Mouse (Mus musculus) layer of hippocampus, adult 2 months (tissue): ENCODE results near the gene Fads3. TPM values are rescaled to one million over a fixed set of nuclear protein-coding genes. Genes with fewer than 3 reads are reported as not detected.

Experiments
- DNase-seq, 2 experiments: peaks; one replicate each; pipeline ENCODE4 v3.0.0; 2022; ENCODE audit warnings: low spot score in 2 of 2
- H3K27ac ChIP-seq: fragments of 200-600 bp; 2 replicates; pipeline ENCODE4 v1.8.1; 2022
- H3K4me3 ChIP-seq: fragments of 200-600 bp; 2 replicates; pipeline ENCODE4 v1.8.1; 2022; ENCODE audit warnings: mild to moderate bottlenecking
- CTCF ChIP-seq: fragments of 200-600 bp; conservative IDR thresholded peaks from 2 replicates; pipeline ENCODE4 v1.8.1; 2022; ENCODE audit warnings: antibody characterized with exemption, mild to moderate bottlenecking, moderate library complexity
- total RNA-seq, 2 experiments: library from RNA; stranded (reverse); gene quantifications; 2 replicates each; pipeline ENCODE4 v1.2.3; 2021

Gene Fads3
- total RNA-seq, 2 experiments from 2014 or later: 25.0 to 25.6 TPM

DNA sequence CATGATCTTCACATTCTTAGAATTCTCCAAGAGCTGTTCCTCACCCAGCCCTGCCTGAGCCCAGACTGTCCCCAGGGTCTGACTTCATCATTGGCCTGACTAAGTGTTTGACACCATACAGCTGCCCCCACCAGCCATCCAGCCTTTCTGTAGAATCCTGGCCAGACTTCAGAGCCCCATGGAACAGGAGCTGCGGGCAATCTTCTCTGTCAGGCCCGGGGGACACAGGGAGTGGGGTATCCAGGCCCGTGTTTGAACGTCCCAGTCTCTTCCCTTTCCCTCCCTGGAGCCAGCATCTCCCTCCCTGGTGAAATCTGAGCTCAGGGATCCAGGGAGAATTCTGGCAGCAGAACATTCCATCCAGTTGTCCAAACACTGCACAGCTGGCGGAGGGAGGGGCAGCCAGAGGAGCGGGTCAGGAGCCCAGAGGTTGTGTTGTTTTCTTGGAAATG, 28.5 kb upstream of the Fads3 start:
- TF ChIP-seq CTCF: no peak
- H3K27ac ChIP-seq: no peak overlapping the region
- no peak overlapping the region for H3K4me3 ChIP-seq
- DNase-seq: no peak

GRCm38 (mm10) chr19:10013348-10013747, 28.0 kb upstream of the Fads3 start:
- DNase-seq: no peak
- no peak for TF ChIP-seq CTCF
- no peak overlapping the region for H3K4me3 ChIP-seq
- no peak overlapping the region for H3K27ac ChIP-seq

DNA sequence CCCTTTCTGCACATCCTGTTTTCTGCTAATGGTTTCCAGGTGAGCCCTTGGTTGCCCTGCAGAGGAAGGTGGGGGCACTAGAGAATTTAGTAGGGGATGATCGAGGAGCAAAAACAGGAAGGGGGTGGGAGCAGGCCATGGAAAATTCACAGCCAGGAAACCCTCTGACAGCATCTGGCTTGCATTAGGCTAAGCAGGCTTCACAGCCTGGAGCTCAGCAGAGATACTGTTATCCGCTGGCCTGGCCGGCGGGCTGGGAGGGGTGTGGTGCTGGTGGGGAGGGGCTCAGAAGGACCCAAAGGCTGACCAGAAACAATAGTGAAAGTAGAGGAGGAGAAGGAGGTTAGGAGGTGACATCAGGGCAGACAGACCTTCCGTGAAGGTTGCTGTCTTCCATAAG, 27.5 kb upstream of the Fads3 start:
- H3K27ac ChIP-seq: no peak overlapping the region
- no peak overlapping the region for H3K4me3 ChIP-seq
- no peak for TF ChIP-seq CTCF
- DNase-seq: no peak

DNA sequence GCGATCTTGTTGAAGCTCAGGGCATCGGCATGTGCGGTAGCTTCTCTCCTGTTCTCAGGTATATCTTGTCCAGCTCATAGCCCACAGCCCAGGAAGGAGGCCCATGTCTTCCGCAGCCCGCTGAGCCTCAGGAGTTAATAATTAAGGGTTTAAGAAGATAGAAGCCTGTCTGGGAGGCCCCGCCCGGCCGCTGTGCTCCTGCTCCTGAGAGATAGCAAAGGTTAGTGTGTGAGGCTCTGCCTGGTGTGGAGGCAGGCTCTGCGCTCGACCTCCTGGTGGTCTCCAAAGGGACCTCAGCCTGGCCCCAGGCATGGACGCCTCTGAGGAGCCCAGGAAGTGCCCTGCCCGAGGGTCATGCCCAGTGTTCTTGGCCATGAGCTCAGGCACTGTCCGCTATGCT, 26.5 kb upstream of the Fads3 start:
- DNase-seq: no peak
- Histone ChIP-seq H3K4me3 (no peak overlapping the region), H3K27ac (no peak overlapping the region)
- no peak for TF ChIP-seq CTCF

GRCm38 (mm10) chr19:10015442-10015841, 25.9 kb upstream of the Fads3 start:
- no peak overlapping the region for H3K4me3 ChIP-seq
- DNase-seq: no peak
- H3K27ac ChIP-seq: no peak overlapping the region
- no peak for TF ChIP-seq CTCF

DNA sequence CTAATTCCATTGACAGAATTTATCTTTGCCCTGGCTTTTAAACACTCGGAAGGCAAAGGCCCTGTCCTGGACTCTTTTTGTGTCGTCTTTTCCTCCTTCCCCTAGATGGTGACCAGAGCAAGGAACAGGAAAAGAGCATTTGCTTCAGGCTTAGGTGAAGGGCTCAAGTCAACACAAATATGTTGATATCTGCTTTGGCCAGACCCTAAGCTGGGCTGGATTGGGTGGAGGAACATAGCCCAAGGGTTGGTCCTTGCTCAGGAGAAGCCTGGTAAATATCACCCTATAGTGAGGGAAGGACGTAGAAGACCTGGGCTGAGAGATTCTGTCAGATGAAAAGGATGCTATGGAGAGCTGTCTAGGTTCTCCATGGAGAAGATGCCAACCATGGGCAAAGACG, 25.2 kb upstream of the Fads3 start:
- TF ChIP-seq CTCF: no peak
- Histone ChIP-seq H3K27ac (no peak overlapping the region), H3K4me3 (no peak overlapping the region)
- no peak for DNase-seq

DNA sequence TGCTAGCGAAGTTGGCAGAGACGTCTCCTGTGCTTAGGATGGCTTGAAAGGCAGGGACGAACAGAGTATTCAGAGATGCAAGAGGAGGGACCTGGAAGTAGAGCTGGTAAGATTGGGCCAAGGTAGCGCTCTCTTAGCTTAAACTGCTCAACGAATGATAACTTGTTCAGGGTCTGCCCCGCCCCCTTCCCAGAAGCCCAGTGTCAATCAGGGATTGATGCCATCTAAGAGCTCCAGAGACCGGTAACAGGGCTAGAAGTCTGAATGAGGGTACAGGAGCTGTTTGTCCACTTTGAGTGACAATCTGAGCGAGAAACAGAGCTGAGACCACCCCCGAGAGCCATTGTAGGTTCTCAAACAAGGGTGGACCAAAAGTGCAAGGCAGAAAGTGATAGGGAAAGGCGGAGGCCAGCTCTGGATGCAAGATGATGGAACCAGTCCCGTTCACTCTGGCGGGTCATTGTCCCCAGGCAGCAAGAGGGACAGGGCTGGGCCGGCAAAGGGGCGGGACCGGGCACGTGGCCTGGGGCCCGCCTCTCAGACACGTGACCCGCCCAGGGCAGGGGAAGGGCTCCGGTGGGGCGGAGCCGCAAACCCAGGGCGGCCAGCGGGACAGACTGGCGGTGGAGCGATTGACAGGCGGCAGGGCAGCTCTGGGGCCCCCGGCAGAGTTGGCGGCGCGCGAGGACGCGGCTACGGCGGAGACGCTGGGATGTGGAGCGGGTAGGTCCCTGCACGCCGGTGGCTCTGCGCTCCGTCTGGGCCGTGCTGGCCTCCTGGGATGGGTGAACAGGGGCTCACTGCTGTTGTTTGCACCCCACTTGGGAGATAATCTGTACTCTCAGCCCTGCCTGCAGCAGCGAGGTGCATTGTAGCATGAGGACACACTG, 23.5 kb upstream of the Fads3 start:
- Histone ChIP-seq H3K27ac (peak overlapping the region; percentile 83; the same call in 1 of the 2 replicates), H3K4me3 (peak overlapping the region; percentile 80)
- TF ChIP-seq CTCF: no peak; the same call in 1 of the 2 replicates
- peak; percentile 79 to 84 for DNase-seq

DNA sequence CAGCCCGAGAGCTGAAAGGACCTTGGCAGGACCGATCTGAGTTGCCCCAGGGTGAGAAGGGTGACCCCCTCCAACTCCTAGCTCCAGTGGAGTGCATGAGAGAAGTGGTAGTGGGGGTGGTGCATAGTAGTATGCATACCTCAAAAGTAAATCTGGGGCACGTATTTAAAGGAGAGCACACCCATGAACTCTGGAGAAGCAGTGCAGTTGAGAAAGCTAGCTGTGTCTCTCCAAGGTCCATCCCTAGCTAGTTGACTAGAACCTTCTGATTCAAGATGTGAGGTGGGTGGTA, 22.9 kb upstream of the Fads3 start:
- peak overlapping the region; percentile 80 for H3K4me3 ChIP-seq
- peak overlapping the region; percentile 83; the same call in 1 of the 2 replicates for H3K27ac ChIP-seq
- no peak for TF ChIP-seq CTCF
- no peak for DNase-seq

- no peak for TF ChIP-seq CTCF
- no peak for DNase-seq
- Histone ChIP-seq H3K27ac (peak overlapping the region; percentile 83; the same call in 1 of the 2 replicates), H3K4me3 (peak overlapping the region; percentile 80; the same call in 1 of the 2 replicates)
Observed at GRCm38 (mm10) chr19:10019214-10019760, 22.1 kb upstream of the Fads3 start.

- Histone ChIP-seq H3K4me3 (no peak overlapping the region), H3K27ac (no peak overlapping the region)
- no peak for DNase-seq
- TF ChIP-seq CTCF: no peak
Observed at GRCm38 (mm10) chr19:10021981-10022380, 19.4 kb upstream of the Fads3 start.

DNA sequence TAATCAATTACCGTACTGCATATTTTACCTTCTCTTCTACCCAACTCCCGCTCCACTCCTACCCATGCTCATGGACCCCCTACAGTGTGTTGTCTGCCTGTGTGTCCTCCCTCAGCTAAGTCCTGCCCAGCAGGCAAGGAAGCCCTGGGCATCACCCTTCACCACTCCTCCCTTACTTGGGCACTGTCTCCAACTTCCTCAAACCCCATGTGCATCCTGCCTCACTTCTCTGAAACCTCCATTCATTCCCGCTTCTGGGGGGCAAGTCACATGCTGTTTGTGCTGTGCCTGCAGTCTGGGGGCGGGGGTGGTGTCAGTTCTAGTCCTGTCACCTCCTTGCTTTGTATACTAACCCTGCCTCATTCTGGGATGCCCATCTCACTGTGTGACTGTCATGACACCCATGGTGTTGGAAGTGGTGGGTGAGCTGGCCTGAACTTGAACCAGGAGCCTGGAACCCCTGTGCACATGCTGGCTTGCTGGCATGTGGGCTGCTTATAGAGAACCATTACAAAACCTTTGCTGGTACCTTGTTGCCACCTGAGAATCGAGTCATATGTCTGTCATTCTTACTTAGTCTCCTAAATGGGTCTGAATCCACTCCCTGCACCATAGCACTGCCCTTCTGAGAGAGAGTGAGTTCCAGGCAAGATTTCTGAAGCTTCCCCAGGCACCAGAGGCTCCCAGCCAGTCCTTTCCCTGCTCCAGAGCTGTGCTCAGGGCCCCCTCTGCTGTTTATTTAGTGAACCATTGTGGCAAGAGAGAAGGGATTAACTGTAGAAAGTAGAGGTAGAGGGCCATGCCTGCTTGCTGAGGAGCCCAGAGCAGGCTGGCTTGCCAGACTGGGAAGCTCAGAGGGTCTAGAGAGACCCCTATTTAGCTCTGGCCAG, 18.7 kb upstream of the Fads3 start:
- Histone ChIP-seq H3K27ac (peak overlapping the region; percentile 57; the same call in 1 of the 2 replicates), H3K4me3 (no peak overlapping the region)
- TF ChIP-seq CTCF: peak; percentile 90
- peak; percentile 63 to 68 for DNase-seq

GRCm38 (mm10) chr19:10023304-10023758, 18.0 kb upstream of the Fads3 start:
- TF ChIP-seq CTCF: no peak
- DNase-seq: no peak
- no peak overlapping the region for H3K4me3 ChIP-seq
- H3K27ac ChIP-seq: peak overlapping the region; percentile 57; the same call in 1 of the 2 replicates
